25 mouse cellular contexts compared by ENCODE assay signal in genomic region chr6:38156204-38156603, GRCm38 (mm10). TPM values are rescaled to one million over a fixed set of nuclear protein-coding genes. Genes with fewer than 3 reads are reported as not detected.
DNase-seq lines count a peak whose midpoint lies in the region; ATAC-seq and TF ChIP-seq lines count a peak whose summit lies in the region.
"Had no signal": no experiment of that assay in that cellular context is flagged by ENCODE, and none has a peak within 500 bp of the region (broad histone marks: within the 10 kb centered on the region; RNA-seq: fewer than 3 reads in every experiment).

No protein-coding gene starts in this region.

- no peak overlapping the region for H3K27ac ChIP-seq in heart, adult 2 months
- H3K27ac ChIP-seq in heart, embryonic 10.5 days: no peak overlapping the region
- no peak overlapping the region for H3K27ac ChIP-seq in kidney, postnatal 0 days
- H3K27ac ChIP-seq in lung, embryonic 14.5 days (ENCODE audit: low read depth): no peak overlapping the region
- H3K27ac ChIP-seq in stomach, postnatal 0 days (replicated peaks): no peak overlapping the region
- H3K27ac ChIP-seq: embryonic facial prominence, embryonic 12.5 days; forebrain, embryonic 15.5 days; heart, embryonic 13.5 days; hindbrain, embryonic 12.5 days had no signal

- no peak overlapping the region for H3K4me2 ChIP-seq in kidney, postnatal 0 days (ENCODE audit: low read length)
- no peak overlapping the region for H3K4me2 ChIP-seq in lung, embryonic 14.5 days
- no peak overlapping the region for H3K4me2 ChIP-seq in stomach, postnatal 0 days (replicated peaks; ENCODE audit: low read depth)
- H3K4me2 ChIP-seq: embryonic facial prominence, embryonic 12.5 days; forebrain, embryonic 15.5 days; heart, embryonic 13.5 days; hindbrain, embryonic 12.5 days had no signal

- no peak for ATAC-seq in kidney, postnatal 0 days (replicated peaks; ENCODE audit: low FRiP score, low read depth)
- ATAC-seq in lung, embryonic 14.5 days (ENCODE audit: insufficient read depth): no peak
- ATAC-seq in stomach, postnatal 0 days (ENCODE audit: low FRiP score, low TSS enrichment): no peak
- ATAC-seq: activated CD4-positive, CD25-positive, alpha-beta regulatory T cell, adult 4 months; forebrain, embryonic 15.5 days; Patski had no signal

- no peaks in the 10 kb centered on the region for H3K79me2 ChIP-seq in heart, adult 2 months (replicated peaks; ENCODE audit: control insufficient read depth, insufficient read depth, low read length)

- TF ChIP-seq CTCF in heart, adult 2 months (IDR thresholded peaks at IDR 0.05): peak; percentile 52
- TF ChIP-seq CTCF in kidney, postnatal 0 days (IDR thresholded peaks at IDR 0.05; ENCODE audit: low read depth): peak; percentile 55
- TF ChIP-seq CTCF in lung, embryonic 14.5 days (IDR thresholded peaks at IDR 0.05; ENCODE audit: low read depth): peak; percentile 32; the same call in 1 of the 2 replicates
- peak; percentile 53 for TF ChIP-seq CTCF in stomach, postnatal 0 days (IDR thresholded peaks at IDR 0.05; ENCODE audit: low read depth)

- H3K4me3 ChIP-seq in heart, adult 2 months: no peak overlapping the region
- H3K4me3 ChIP-seq in heart, embryonic 10.5 days: no peak overlapping the region
- no peak overlapping the region for H3K4me3 ChIP-seq in kidney, postnatal 0 days (replicated peaks; ENCODE audit: low read depth, low read length)
- H3K4me3 ChIP-seq in lung, embryonic 14.5 days (ENCODE audit: low read depth, low read length): no peak overlapping the region
- no peak overlapping the region for H3K4me3 ChIP-seq in stomach, postnatal 0 days (ENCODE audit: low read depth, low read length)
- H3K4me3 ChIP-seq: embryonic facial prominence, embryonic 12.5 days; forebrain, embryonic 15.5 days; heart, embryonic 13.5 days; hindbrain, embryonic 12.5 days had no signal

- no peak for DNase-seq in heart, adult 2 months
- DNase-seq in heart, embryonic 10.5 days (ENCODE audit: low spot score): no peak
- no peak for DNase-seq in kidney, postnatal 0 days (ENCODE audit: low spot score)
- no peak for DNase-seq in kidney, postnatal 14 days
- no peak for DNase-seq in lung, embryonic 14.5 days
- no peak for DNase-seq in lung, adult 18-20 months
- DNase-seq in stomach, postnatal 0 days (ENCODE audit: low spot score): no peak
- DNase-seq: adrenal gland, postnatal 14 days; cerebellum, adult 11-12 months; cerebellum, adult 9-10 months; cerebellum, postnatal 25 days; gastrocnemius, postnatal 14 days; heart, postnatal 36 days had no signal

- H3K27me3 ChIP-seq in heart, adult 2 months (ENCODE audit: control insufficient read depth, insufficient read depth, low read length): no peaks in the 10 kb centered on the region
- H3K27me3 ChIP-seq in heart, embryonic 10.5 days (ENCODE audit: insufficient read depth, poor library complexity, severe bottlenecking): no peaks in the 10 kb centered on the region
- no peaks in the 10 kb centered on the region for H3K27me3 ChIP-seq in kidney, postnatal 0 days (ENCODE audit: insufficient read depth, low read length)
- H3K27me3 ChIP-seq in lung, embryonic 14.5 days (ENCODE audit: insufficient read depth, low read length): no peaks in the 10 kb centered on the region
- no peaks in the 10 kb centered on the region for H3K27me3 ChIP-seq in stomach, postnatal 0 days (ENCODE audit: control insufficient read depth, insufficient read depth, low read length)
- H3K27me3 ChIP-seq: embryonic facial prominence, embryonic 12.5 days; forebrain, embryonic 15.5 days; heart, embryonic 13.5 days; hindbrain, embryonic 12.5 days; Patski had no signal

- WGBS in heart, adult 2 months: 92% methylated on average over 5 of the region's 5 CpGs
- WGBS in heart, embryonic 10.5 days: 89% methylated on average over 5 of the region's 5 CpGs
- WGBS in kidney, postnatal 0 days: 88% methylated on average over 5 of the region's 5 CpGs
- WGBS in lung, embryonic 14.5 days: 90% methylated on average over 5 of the region's 5 CpGs
- 92% methylated on average over 5 of the region's 5 CpGs for WGBS in stomach, postnatal 0 days

- H3K36me3 ChIP-seq in heart, adult 2 months (ENCODE audit: control insufficient read depth, insufficient read depth, low read length): no peaks in the 10 kb centered on the region
- H3K36me3 ChIP-seq in heart, embryonic 10.5 days: 0 out of 2 replicates have a peak, but pooled peaks cover 4% of the 10 kb centered on the region
- no peaks in the 10 kb centered on the region for H3K36me3 ChIP-seq in kidney, postnatal 0 days (ENCODE audit: insufficient read depth, low read length)
- H3K36me3 ChIP-seq in lung, embryonic 14.5 days (ENCODE audit: insufficient read depth): 0 out of 2 replicates have a peak, but pooled peaks cover 10% of the 10 kb centered on the region
- H3K36me3 ChIP-seq in stomach, postnatal 0 days (ENCODE audit: control insufficient read depth, insufficient read depth, low read length): no peaks in the 10 kb centered on the region

- no peak for TF ChIP-seq EP300 in heart, adult 2 months (IDR thresholded peaks at IDR 0.05; ENCODE audit: insufficient read depth, low read depth, low read length)
- TF ChIP-seq EP300 in stomach, postnatal 0 days (optimal IDR thresholded peaks at IDR 0.05): no peak

- TF ChIP-seq POLR2A in heart, adult 2 months (IDR thresholded peaks at IDR 0.05; ENCODE audit: insufficient read depth, low read depth, low read length): no peak

- no peak overlapping the region for H3K9ac ChIP-seq in heart, adult 2 months (ENCODE audit: low read depth, low read length)
- H3K9ac ChIP-seq in kidney, postnatal 0 days (ENCODE audit: low read depth, low read length): no peak overlapping the region
- H3K9ac ChIP-seq in lung, embryonic 14.5 days: no peak overlapping the region
- no peak overlapping the region for H3K9ac ChIP-seq in stomach, postnatal 0 days (ENCODE audit: low read length)
- H3K9ac ChIP-seq: embryonic facial prominence, embryonic 12.5 days; forebrain, embryonic 15.5 days; heart, embryonic 13.5 days; hindbrain, embryonic 12.5 days had no signal

- H3K4me1 ChIP-seq in heart, adult 2 months (ENCODE audit: control insufficient read depth, insufficient read depth, low read length): peaks cover 1% of the 10 kb centered on the region
- H3K4me1 ChIP-seq in heart, embryonic 10.5 days: peaks cover 12% of the 10 kb centered on the region
- H3K4me1 ChIP-seq in kidney, postnatal 0 days (replicated peaks; ENCODE audit: insufficient read depth, low read length): no peaks in the 10 kb centered on the region
- H3K4me1 ChIP-seq in lung, embryonic 14.5 days (ENCODE audit: insufficient read depth): no peaks in the 10 kb centered on the region
- H3K4me1 ChIP-seq in stomach, postnatal 0 days (replicated peaks; ENCODE audit: control insufficient read depth, insufficient read depth): no peaks in the 10 kb centered on the region

- H3K9me3 ChIP-seq in heart, embryonic 10.5 days: no peaks in the 10 kb centered on the region
- H3K9me3 ChIP-seq in kidney, postnatal 0 days (replicated peaks; ENCODE audit: low read length): no peaks in the 10 kb centered on the region
- H3K9me3 ChIP-seq in lung, embryonic 14.5 days (ENCODE audit: low read depth, low read length): no peaks in the 10 kb centered on the region
- no peaks in the 10 kb centered on the region for H3K9me3 ChIP-seq in stomach, postnatal 0 days (ENCODE audit: control insufficient read depth, low read length)
- H3K9me3 ChIP-seq: embryonic facial prominence, embryonic 12.5 days; forebrain, embryonic 15.5 days; heart, embryonic 13.5 days; hindbrain, embryonic 12.5 days had no signal

- intact Hi-C loops in heart, adult 2 months (cut with DNase I): loop anchor here (5.0 kb wide), 1 partner anchor 149 kb away; no protein-coding TSS in a partner anchor

RNA-seq across cellular contexts. Expression of gene Atp6v0a4, which starts 31.8 kb away (rescaled TPM):
- 1 to 10 TPM; 1.0 to 2.5 TPM for total RNA-seq in heart, adult 2 months (2021)
- 0.67 and 1.4 TPM in 2 replicates for polyA plus RNA-seq in heart, adult 2 months (2012; rRNA removed)
- polyA plus RNA-seq in heart, embryonic 10.5 days (2016; fragmentation: Nextera tagmentation; extraction: Ambion mirVana): not detected in 2 replicates
- 37.9 and 45.2 TPM in 2 replicates for polyA plus RNA-seq in kidney, postnatal 0 days (2015; fragmentation: Nextera tagmentation; extraction: Ambion mirVana)
- polyA plus RNA-seq in lung, embryonic 14.5 days (2014; fragmentation: Nextera tagmentation; extraction: Ambion mirVana): 0.14 and 0.34 TPM in 2 replicates
- polyA plus RNA-seq in stomach, postnatal 0 days (2015; fragmentation: Nextera tagmentation; extraction: Ambion mirVana): 11.9 and 13.9 TPM in 2 replicates
- polyA plus RNA-seq: activated CD4-positive, CD25-positive, alpha-beta regulatory T cell, adult 4 months; forebrain, embryonic 11.5 days had no signal

RNA-seq across cellular contexts. Expression of gene Tmem213, which starts 47.1 kb away (rescaled TPM):
- not detected for total RNA-seq in heart, adult 2 months (2021)
- not detected in 2 replicates for polyA plus RNA-seq in heart, adult 2 months (2012; rRNA removed)
- polyA plus RNA-seq in heart, embryonic 10.5 days (2016; fragmentation: Nextera tagmentation; extraction: Ambion mirVana): not detected in 2 replicates
- polyA plus RNA-seq in kidney, postnatal 0 days (2015; fragmentation: Nextera tagmentation; extraction: Ambion mirVana): 198 and 199 TPM in 2 replicates
- polyA plus RNA-seq in lung, embryonic 14.5 days (2014; fragmentation: Nextera tagmentation; extraction: Ambion mirVana): 4.4 and 5.9 TPM in 2 replicates
- polyA plus RNA-seq in stomach, postnatal 0 days (2015; fragmentation: Nextera tagmentation; extraction: Ambion mirVana): 1.9 and 3.0 TPM in 2 replicates
- total RNA-seq: adrenal gland, adult 18-20 months; adrenal gland, postnatal 14 days; gastrocnemius, postnatal 14 days; heart, adult 8-10 months; heart, postnatal 36 days had no signal
- polyA plus RNA-seq: activated CD4-positive, CD25-positive, alpha-beta regulatory T cell, adult 4 months; C2C12; cortical plate, adult 2 months; embryonic facial prominence, embryonic 12.5 days; forebrain, embryonic 11.5 days; forebrain, embryonic 15.5 days; heart, embryonic 13.5 days; heart, postnatal 0 days; hindbrain, embryonic 12.5 days; Patski had no signal

Comparison
In these comparisons a context has a peak if more than half of its experiments do, and no peak if none do; other contexts are left out.
1. RNA of gene Tmem213, which starts 47.1 kb away (polyA plus RNA-seq): 198 to 199 TPM in kidney, postnatal 0 days; 4.4 to 5.9 TPM in lung, embryonic 14.5 days, 1.9 to 3.0 TPM in stomach, postnatal 0 days, not detected in heart, embryonic 10.5 days and not detected in heart, adult 2 months; every median in the first group is over 10 times any median in the second.
2. Peak in every context shown above with its lines, with median percentiles within 50 percentile points of each other: CTCF ChIP-seq.